Mouse (Mus musculus) adrenal gland, postnatal 14 days (tissue): Measurements from ENCODE around the gene Zswim5. TPM values are rescaled to one million over a fixed set of nuclear protein-coding genes. Genes with fewer than 3 reads are reported as not detected.

Source experiments
- DNase-seq: peaks from one replicate; pipeline ENCODE4 v3.0.0; 2021; ENCODE audit warnings: mixed read lengths
- total RNA-seq: library from RNA; stranded (reverse); gene quantifications from 2 replicates; pipeline ENCODE4 v1.2.3, GENCODE M21; 2021

Zswim5 gene
- total RNA-seq, 1 experiment from 2014 or later: 3.1 TPM

GRCm38 (mm10) chr4:116913318-116913717, 36.1 kb downstream of the Zswim5 start:
- DNase-seq: no peak

- no peak for DNase-seq
These were observed 51.0 kb downstream of the Zswim5 start for GRCm38 (mm10) chr4:116928006-116928651.

GRCm38 (mm10) chr4:116939585-116939984, 62.4 kb downstream of the Zswim5 start:
- no peak for DNase-seq

- no peak for DNase-seq
These were observed 65.5 kb downstream of the Zswim5 start for GRCm38 (mm10) chr4:116942695-116943094.

- DNase-seq: no peak
These were observed 66.9 kb downstream of the Zswim5 start for GRCm38 (mm10) chr4:116944055-116944454.

GRCm38 (mm10) chr4:116951642-116952041, 74.5 kb downstream of the Zswim5 start:
- peak; percentile 3 for DNase-seq

- DNase-seq: no peak
These were observed 77.8 kb downstream of the Zswim5 start for GRCm38 (mm10) chr4:116954951-116955350.

- no peak for DNase-seq
These were observed 99.3 kb downstream of the Zswim5 start for GRCm38 (mm10) chr4:116976503-116976902.

- no peak for DNase-seq
These were observed 108.5 kb downstream of the Zswim5 start for GRCm38 (mm10) chr4:116985681-116986080.

GRCm38 (mm10) chr4:116986400-116987121, 109.4 kb downstream of the Zswim5 start:
- peak; percentile 92 for DNase-seq

GRCm38 (mm10) chr4:116987122-116987456, 109.9 kb downstream of the Zswim5 start:
- DNase-seq: no peak

- no peak for DNase-seq
These were observed 112.6 kb downstream of the Zswim5 start for GRCm38 (mm10) chr4:116989731-116990130.

GRCm38 (mm10) chr4:116991366-116991765, 114.2 kb downstream of the Zswim5 start:
- peak; percentile 89 for DNase-seq

- DNase-seq: peak; percentile 97
These were observed 116.8 kb downstream of the Zswim5 start, which contains the start of gene Urod for GRCm38 (mm10) chr4:116993672-116994621. Gene Urod (minus strand): TSS chr4:116994413.

- peak; percentile 69 for DNase-seq
These were observed 118.1 kb downstream of the Zswim5 start, which contains the start of gene Hectd3 for GRCm38 (mm10) chr4:116995131-116995797. Gene Hectd3 (plus strand): TSS chr4:116995317.

GRCm38 (mm10) chr4:116995798-116996135, 118.6 kb downstream of the Zswim5 start:
- peak; percentile 67 for DNase-seq

GRCm38 (mm10) chr4:116999513-117000154, 122.5 kb downstream of the Zswim5 start:
- no peak for DNase-seq

GRCm38 (mm10) chr4:117001957-117002356, 124.8 kb downstream of the Zswim5 start:
- no peak for DNase-seq

GRCm38 (mm10) chr4:117002543-117003521, 125.7 kb downstream of the Zswim5 start:
- peak; percentile 73 for DNase-seq

- no peak for DNase-seq
These were observed 127.5 kb downstream of the Zswim5 start for GRCm38 (mm10) chr4:117004649-117005048.
